ENCODE assay signal across 8 mouse cellular contexts in genomic region chr3:96727343-96727827, GRCm38 (mm10). TPM values are rescaled to one million over a fixed set of nuclear protein-coding genes. Genes with fewer than 3 reads are reported as not detected.
A peak's percentile ranks its signal among the peaks of the same experiment; 100 is the strongest.
DNase-seq lines count a peak whose midpoint lies in the region; ATAC-seq lines count a peak whose summit lies in the region.

Polr3c (minus strand) TSS chr3:96727628.
Rnf115 (plus strand) TSS chr3:96727664.

- peak within 1 kb of the TSS; percentile 83 for H3K27ac ChIP-seq in brown adipose tissue, adult 24 weeks (replicated peaks; ENCODE audit: low read depth, low read length)
- H3K27ac ChIP-seq in heart, embryonic 14.5 days (replicated peaks in 1 of 2; ENCODE audit: control insufficient read depth in 1 of 2, insufficient read depth in 1 of 2, low read depth in 2 of 2, low read length in 2 of 2): peak within 1 kb of the TSS; percentile 74 to 88
- H3K27ac ChIP-seq in liver, embryonic 13.5 days: peak within 1 kb of the TSS; percentile 90
- H3K27ac ChIP-seq in stomach, embryonic 16.5 days (ENCODE audit: low read length): peak within 1 kb of the TSS; percentile 79

- under 1% methylated on average over 47 of the region's 52 CpGs for WGBS in heart, embryonic 14.5 days
- under 1% methylated on average over 51 of the region's 52 CpGs for WGBS in liver, embryonic 13.5 days (ENCODE audit: insufficient replicate concordance)
- under 1% methylated on average over 45 of the region's 52 CpGs for WGBS in stomach, embryonic 16.5 days

- H3K27me3 ChIP-seq in heart, embryonic 14.5 days (ENCODE audit: control insufficient read depth, insufficient read depth, low read length): no peaks in the 10 kb centered on the region
- H3K27me3 ChIP-seq in liver, embryonic 13.5 days: no peaks in the 10 kb centered on the region
- H3K27me3 ChIP-seq in stomach, embryonic 16.5 days (ENCODE audit: control insufficient read depth, insufficient read depth, low read length): no peaks in the 10 kb centered on the region

- ATAC-seq in heart, embryonic 14.5 days (ENCODE audit: insufficient number of reproducible peaks, insufficient read depth, low FRiP score, low read depth): peak; percentile 96
- peak; percentile 98 for ATAC-seq in liver, embryonic 13.5 days (ENCODE audit: low read depth)
- peak; percentile 99 for ATAC-seq in stomach, embryonic 16.5 days (ENCODE audit: insufficient read depth, low FRiP score)

- peaks cover 9% of the 10 kb centered on the region for H3K4me1 ChIP-seq in brown adipose tissue, adult 24 weeks (ENCODE audit: control insufficient read depth, insufficient read depth, insufficient read length, low read length)
- H3K4me1 ChIP-seq in heart, embryonic 14.5 days (ENCODE audit: control insufficient read depth in 2 of 2, insufficient read depth in 2 of 2, low read length in 2 of 2): peaks cover 5 to 43% of the 10 kb centered on the region in 2 experiments
- peaks cover 54% of the 10 kb centered on the region for H3K4me1 ChIP-seq in liver, embryonic 13.5 days (replicated peaks)
- peaks cover 20% of the 10 kb centered on the region for H3K4me1 ChIP-seq in stomach, embryonic 16.5 days (ENCODE audit: control insufficient read depth, insufficient read depth, low read length)

- peak; percentile 92 for DNase-seq in CD4-positive, CD25-positive, alpha-beta regulatory T cell, adult 2 months (ENCODE audit: low read depth, low spot score)
- DNase-seq in fibroblast of lung, adult 2 months (ENCODE audit: low read depth): peak; percentile 81
- peak; percentile 98 for DNase-seq in kidney, postnatal 14 days
- DNase-seq in liver, embryonic 13.5 days: peak; percentile 96
- peak; percentile 95 for DNase-seq in neural tube, embryonic 10.5 days (ENCODE audit: extremely low spot score, low spot score)

- peak within 1 kb of the TSS; percentile 92 for H3K4me3 ChIP-seq in brown adipose tissue, adult 24 weeks (ENCODE audit: insufficient read depth, low read depth, low read length)
- peak within 1 kb of the TSS; percentile 89 to 96 for H3K4me3 ChIP-seq in heart, embryonic 14.5 days (ENCODE audit: control insufficient read depth in 1 of 2, insufficient read depth in 1 of 2, low read depth in 1 of 2, low read length in 2 of 2)
- H3K4me3 ChIP-seq in liver, embryonic 13.5 days (replicated peaks): peak within 1 kb of the TSS; percentile 96
- H3K4me3 ChIP-seq in stomach, embryonic 16.5 days (replicated peaks; ENCODE audit: low read length): peak within 1 kb of the TSS; percentile 99

- peak within 1 kb of the TSS; percentile 81 for H3K4me2 ChIP-seq in heart, embryonic 14.5 days (ENCODE audit: low read length)
- peak within 1 kb of the TSS; percentile 87 for H3K4me2 ChIP-seq in liver, embryonic 13.5 days
- H3K4me2 ChIP-seq in stomach, embryonic 16.5 days (ENCODE audit: low read depth, low read length): peak within 1 kb of the TSS; percentile 74

- peaks cover 17% of the 10 kb centered on the region for H3K36me3 ChIP-seq in heart, embryonic 14.5 days (ENCODE audit: control insufficient read depth, insufficient read depth, low read length)
- H3K36me3 ChIP-seq in liver, embryonic 13.5 days: peaks cover 26% of the 10 kb centered on the region
- peaks cover 6% of the 10 kb centered on the region; the same call in 1 of the 2 replicates for H3K36me3 ChIP-seq in stomach, embryonic 16.5 days (ENCODE audit: control insufficient read depth, insufficient read depth, low read length)

- H3K9me3 ChIP-seq in heart, embryonic 14.5 days (ENCODE audit: control insufficient read depth, low read length): no peaks in the 10 kb centered on the region
- H3K9me3 ChIP-seq in liver, embryonic 13.5 days (replicated peaks): no peaks in the 10 kb centered on the region
- no peaks in the 10 kb centered on the region for H3K9me3 ChIP-seq in stomach, embryonic 16.5 days (replicated peaks; ENCODE audit: control insufficient read depth, low read length)

- peak within 1 kb of the TSS; percentile 93 for H3K9ac ChIP-seq in heart, embryonic 14.5 days (ENCODE audit: low read length)
- peak within 1 kb of the TSS; percentile 94 for H3K9ac ChIP-seq in liver, embryonic 13.5 days
- H3K9ac ChIP-seq in stomach, embryonic 16.5 days (ENCODE audit: low read length): peak within 1 kb of the TSS; percentile 94

RNA-seq across cellular contexts. Expression of gene Polr3c, which starts in this region (rescaled TPM):
- polyA plus RNA-seq in brown adipose tissue, adult 24 weeks (2012; ENCODE audit: insufficient read depth, insufficient read length, missing spikeins): 23.7 and 25.5 TPM in 2 replicates
- polyA plus RNA-seq in heart, embryonic 14.5 days (2014; fragmentation: Nextera tagmentation; extraction: Ambion mirVana): 27.0 and 27.1 TPM in 2 replicates
- polyA plus RNA-seq in liver, embryonic 13.5 days (2015; fragmentation: Nextera tagmentation; extraction: Ambion mirVana): 25.5 and 27.6 TPM in 2 replicates
- polyA plus RNA-seq in stomach, embryonic 16.5 days (2015; fragmentation: Nextera tagmentation; extraction: Ambion mirVana): 30.3 and 33.9 TPM in 2 replicates

RNA-seq across cellular contexts. Expression of gene Rnf115, which starts in this region (rescaled TPM):
- 23.6 and 25.6 TPM in 2 replicates for polyA plus RNA-seq in brown adipose tissue, adult 24 weeks (2012; ENCODE audit: insufficient read depth, insufficient read length, missing spikeins)
- 41.2 and 42.0 TPM in 2 replicates for polyA plus RNA-seq in heart, embryonic 14.5 days (2014; fragmentation: Nextera tagmentation; extraction: Ambion mirVana)
- polyA plus RNA-seq in liver, embryonic 13.5 days (2015; fragmentation: Nextera tagmentation; extraction: Ambion mirVana): 29.7 and 36.5 TPM in 2 replicates
- 34.0 and 38.4 TPM in 2 replicates for polyA plus RNA-seq in stomach, embryonic 16.5 days (2015; fragmentation: Nextera tagmentation; extraction: Ambion mirVana)

Comparison
In these comparisons a context has a peak if more than half of its experiments do, and no peak if none do; other contexts are left out.
1. Peak in every context shown above with its lines: DNase-seq, ATAC-seq, H3K4me3 ChIP-seq and H3K27ac ChIP-seq.